Mouse (Mus musculus) gonadal fat pad, adult 2 months (tissue): ENCODE measurements around the gene Akr1b8. TPM values are rescaled to one million over a fixed set of nuclear protein-coding genes. Genes with fewer than 3 reads are reported as not detected.
"Not testable (repeated sequence)": the region's sequence is repeated elsewhere in the genome, so short reads cannot be mapped to it uniquely, and the experiment has no call there.

Experiments used
- DNase-seq: peaks from one replicate; pipeline ENCODE4 v3.0.0-alpha.2; 2012; ENCODE audit warnings: low read depth
- polyA plus RNA-seq: library from polyadenylated mRNA; depleted of rRNA; stranded (reverse); fragments of >200 nt; gene quantifications from 2 replicates; pipeline ENCODE4 v1.2.3, GENCODE M21; 2012; rRNA removed

Akr1b8 gene
- 8.9 and 15.1 TPM in 2 replicates for polyA plus RNA-seq

DNA sequence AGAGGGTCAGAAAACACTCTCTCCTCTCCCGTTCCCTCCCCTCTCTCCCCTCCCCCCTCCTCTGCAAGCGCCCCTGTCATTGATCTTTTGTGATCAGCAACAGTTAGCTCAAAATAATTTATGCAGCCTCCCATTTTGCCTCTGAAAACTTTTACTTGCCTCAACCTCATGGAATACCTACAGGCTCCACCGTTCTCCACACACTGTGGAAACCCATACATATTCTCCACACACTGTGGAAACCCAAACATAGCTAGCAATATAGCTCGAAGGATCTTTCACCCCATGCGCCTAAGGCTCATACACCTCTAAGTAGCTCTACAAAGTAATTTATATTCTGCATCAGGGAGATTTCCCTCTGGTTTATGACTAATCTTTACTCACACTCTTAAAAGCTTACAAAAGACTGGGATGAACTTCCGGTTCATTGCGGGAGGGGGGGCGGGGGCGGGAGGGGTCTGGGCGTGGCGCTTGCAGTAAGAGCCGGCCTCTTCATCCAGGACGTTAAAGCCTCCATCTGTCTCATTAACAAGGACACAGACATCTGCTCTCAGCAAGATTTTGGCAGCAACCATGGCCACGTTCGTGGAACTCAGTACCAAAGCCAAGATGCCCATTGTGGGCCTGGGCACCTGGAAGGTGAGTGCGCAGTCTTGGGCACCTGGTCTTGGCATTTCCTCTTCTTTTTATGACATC is at the start of gene Akr1b8:
Akr1b8 (plus strand) TSS at position 462 of the 696 bp plus-strand sequence.
- no peak for DNase-seq

GRCm38 (mm10) chr6:34304675-34305241 is 49.2 kb upstream of the Akr1b8 start:
- no peak for DNase-seq

- no peak for DNase-seq
Measured at GRCm38 (mm10) chr6:34306797-34307196, 47.1 kb upstream of the Akr1b8 start.

GRCm38 (mm10) chr6:34309526-34309925 is 44.4 kb upstream of the Akr1b8 start:
- DNase-seq = no peak

DNA sequence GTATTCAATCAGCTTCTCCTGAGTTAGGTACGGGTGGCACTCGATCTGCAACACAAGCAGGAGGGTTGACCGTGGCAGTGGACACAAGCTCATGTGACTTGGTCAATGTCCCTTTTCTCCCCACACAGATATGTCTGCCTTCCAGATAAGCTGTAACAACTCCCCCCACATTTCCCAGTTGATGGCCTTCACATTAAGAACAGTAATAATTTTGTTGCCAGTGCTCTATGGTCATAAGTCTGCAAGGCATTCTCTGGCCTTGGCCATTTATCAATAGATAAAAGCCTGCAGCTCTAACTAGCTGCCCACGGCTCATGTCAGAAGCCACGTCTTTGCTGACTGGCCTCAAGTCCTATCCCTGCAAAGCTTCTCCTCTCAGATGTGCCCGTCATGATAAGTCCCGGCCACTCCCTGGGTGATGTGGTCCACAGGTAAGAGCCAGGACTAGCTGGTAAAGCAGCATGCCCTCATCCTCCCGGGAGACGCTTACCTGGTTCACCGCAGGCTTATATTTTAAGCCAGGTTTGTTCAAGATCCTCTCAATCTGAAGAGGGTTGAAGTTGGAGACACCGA is 43.8 kb upstream of the Akr1b8 start:
- DNase-seq = no peak

GRCm38 (mm10) chr6:34313386-34313785 is 40.5 kb upstream of the Akr1b8 start:
- no peak for DNase-seq

DNA sequence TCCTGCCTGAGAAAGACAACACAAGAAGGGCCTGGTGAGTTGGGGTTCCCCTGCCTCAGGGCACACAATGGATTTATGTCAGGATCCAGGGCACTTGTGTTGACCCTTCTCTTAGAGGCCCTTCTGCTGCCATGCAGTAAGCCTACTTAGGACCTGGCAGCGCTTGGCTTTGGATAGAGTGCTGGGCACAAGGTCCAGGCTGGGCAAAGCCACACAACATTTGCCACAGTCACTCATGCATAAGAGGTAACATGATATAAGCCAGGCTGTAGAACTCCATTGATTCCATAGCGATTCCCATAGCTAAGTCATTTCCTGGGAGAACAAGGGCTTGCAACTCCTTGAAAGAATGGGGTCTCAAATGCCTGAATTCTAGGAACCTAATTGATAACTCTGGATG is 40.0 kb upstream of the Akr1b8 start:
- no peak for DNase-seq

GRCm38 (mm10) chr6:34316854-34317771 is 36.8 kb upstream of the Akr1b8 start, which contains the start of gene Akr1b3:
Gene Akr1b3 (minus strand): TSS chr6:34317478.
- DNase-seq = no peak

GRCm38 (mm10) chr6:34318172-34318571 is 35.7 kb upstream of the Akr1b8 start:
- no peak for DNase-seq

DNA sequence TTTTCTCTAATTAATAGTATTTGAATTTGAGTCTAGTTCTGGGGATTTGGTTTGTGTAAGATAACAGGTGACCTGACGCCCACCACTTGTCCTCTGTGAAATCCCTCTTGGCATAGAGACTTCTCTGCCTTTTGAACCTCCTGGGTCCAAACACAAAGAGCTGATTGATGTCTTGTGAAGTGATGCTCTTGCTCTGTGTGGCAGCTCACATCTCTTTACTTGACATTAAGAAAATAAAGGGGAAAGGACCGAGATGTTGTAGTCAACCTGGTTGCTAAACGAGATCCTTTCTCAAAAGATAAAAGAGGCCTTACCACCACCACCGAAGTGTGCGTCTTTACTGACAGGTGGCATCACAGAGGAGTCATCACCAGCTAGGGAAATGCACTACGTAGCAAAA is 35.3 kb upstream of the Akr1b8 start:
- DNase-seq = no peak

GRCm38 (mm10) chr6:34322121-34322520 is 31.8 kb upstream of the Akr1b8 start:
- DNase-seq = no peak

- DNase-seq = no peak
Measured at GRCm38 (mm10) chr6:34331379-34331778, 22.5 kb upstream of the Akr1b8 start.

GRCm38 (mm10) chr6:34331804-34332203 is 22.1 kb upstream of the Akr1b8 start:
- not testable (repeated sequence) for DNase-seq

DNA sequence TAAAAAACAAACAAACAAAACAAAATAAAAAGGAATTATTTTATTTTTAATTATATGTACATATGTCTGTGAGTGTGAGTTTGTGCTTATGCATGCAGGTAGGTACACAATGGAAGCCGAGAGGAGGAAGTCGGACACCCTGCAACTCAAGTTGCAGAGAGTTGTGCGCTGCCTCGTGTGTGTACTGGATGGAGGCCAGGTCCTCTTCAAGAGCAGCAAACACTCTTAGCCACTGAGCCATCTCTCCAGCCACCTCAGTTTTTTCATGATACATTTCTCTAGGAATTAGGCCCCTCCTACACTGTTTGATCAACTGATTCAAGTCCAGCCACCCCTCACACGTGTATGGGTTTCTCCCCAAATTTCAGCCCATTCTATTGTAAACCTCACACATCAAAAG is 19.2 kb upstream of the Akr1b8 start:
- DNase-seq = no peak

GRCm38 (mm10) chr6:34337799-34338198 is 16.1 kb upstream of the Akr1b8 start:
- no peak for DNase-seq

DNA sequence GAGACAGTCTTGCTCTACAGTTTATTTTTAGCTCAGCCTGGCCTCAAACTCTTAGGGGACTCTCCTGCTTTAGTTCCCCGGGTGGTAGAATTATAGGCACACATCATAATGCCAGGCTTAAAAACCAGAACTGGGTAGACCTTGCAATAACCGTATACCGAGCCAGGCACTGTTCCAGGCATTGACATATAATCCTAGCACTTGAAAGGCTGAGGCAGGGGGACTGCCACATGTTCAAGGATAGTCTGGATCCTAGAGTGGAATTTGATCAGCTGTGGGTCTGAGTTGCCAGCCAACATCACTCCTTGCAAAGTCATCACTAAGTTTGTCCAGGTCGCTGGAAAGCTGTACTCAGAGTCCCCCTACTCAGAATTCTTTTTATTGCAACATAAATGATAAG is 11.9 kb upstream of the Akr1b8 start:
- no peak for DNase-seq

- no peak for DNase-seq
Measured at GRCm38 (mm10) chr6:34342476-34342875, 11.4 kb upstream of the Akr1b8 start.

- DNase-seq = no peak
Measured at GRCm38 (mm10) chr6:34343426-34343825, 10.5 kb upstream of the Akr1b8 start.

- no peak for DNase-seq
Measured at GRCm38 (mm10) chr6:34344135-34344850, 9.6 kb upstream of the Akr1b8 start.

- no peak for DNase-seq
Measured at GRCm38 (mm10) chr6:34344935-34345334, 9.0 kb upstream of the Akr1b8 start.

DNA sequence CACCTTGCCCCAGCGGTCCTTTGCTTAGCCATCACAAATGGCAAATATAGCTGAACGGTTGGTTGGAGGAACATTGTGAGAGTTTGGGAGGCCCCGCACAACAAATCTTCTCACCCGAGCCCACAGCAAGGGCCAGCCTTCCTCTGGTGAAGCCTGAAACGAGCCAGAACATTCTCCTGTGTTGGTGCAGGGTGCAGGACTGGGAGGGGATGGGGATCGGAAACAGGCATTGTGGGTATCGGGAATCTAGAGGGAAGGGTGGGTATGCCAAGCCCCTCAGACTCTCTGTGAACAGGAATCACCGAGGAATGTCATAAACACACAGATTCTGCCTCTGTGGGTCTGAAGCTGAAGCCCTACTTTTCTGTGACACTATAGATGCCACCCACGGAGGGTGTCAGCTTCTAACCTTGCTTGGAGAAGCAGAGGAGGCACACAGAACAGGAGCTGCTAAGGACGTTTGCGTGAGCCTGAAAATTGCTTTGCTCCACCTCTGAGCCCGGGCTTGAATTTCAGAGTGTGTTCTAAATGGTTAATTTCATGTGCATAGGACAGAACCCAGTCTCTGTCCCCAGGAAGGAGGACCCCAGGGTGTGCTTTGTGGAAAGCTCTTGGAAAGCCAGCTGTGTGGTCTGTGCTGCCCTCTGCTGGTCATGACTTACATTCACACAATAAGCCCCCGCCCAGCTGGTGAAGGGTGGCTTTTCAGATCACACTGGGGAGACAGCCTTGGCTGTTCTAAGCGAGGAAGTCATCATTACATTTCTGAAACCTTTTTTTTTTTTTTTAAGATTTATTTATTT is 7.6 kb upstream of the Akr1b8 start:
- DNase-seq = no peak
